Mouse (Mus musculus): Measurements from ENCODE around the gene Lrrc23.

DNA sequence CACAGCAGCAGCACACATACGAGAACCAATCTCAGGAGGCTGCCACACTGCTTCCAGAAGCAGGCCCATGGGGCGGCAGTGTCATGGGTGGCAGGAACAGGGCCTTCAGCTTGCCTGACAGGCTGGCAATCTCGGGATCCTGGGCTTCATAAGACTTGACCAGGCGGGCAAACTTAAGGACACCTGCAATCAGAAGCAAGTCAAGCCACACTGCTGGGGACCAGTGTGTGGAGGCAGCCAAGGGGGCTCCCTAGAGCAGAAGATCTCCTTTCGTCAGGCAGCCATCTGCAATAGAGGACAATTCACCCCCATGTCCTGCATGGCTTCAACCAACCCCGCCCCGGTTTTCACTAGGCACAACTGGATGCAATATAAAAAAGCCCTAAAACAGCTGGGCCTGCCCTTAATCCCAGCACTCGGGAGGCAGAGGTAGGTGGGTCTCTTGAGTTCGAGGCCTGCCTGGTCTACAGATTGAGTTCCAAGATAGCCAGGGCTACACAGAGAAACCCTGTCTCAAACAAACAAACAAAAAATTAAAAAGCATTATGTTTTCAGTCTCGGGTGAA, 40.2 kb downstream of the Lrrc23 start:
- TF ChIP-seq CTCF (IDR thresholded peaks at IDR 0.05) (no peak), POLR2A (IDR thresholded peaks at IDR 0.05; ENCODE audit: insufficient read depth, low read depth, low read length) (no peak), EP300 (IDR thresholded peaks at IDR 0.05; ENCODE audit: insufficient read depth, low read depth, low read length) (no peak)

All from heart, adult 2 months (tissue).